Mouse (Mus musculus) cerebellum, adult 2 months (tissue): ENCODE data around the gene Stard13. TPM values are rescaled to one million over a fixed set of nuclear protein-coding genes. Genes with fewer than 3 reads are reported as not detected.

Experiments
- DNase-seq, 2 experiments: peaks; one replicate each; pipeline ENCODE4 v3.0.0; 2021
- H3K27ac ChIP-seq: fragments of 200-500 bp; 2 replicates; pipeline ENCODE4 v1.5.1; 2012; ENCODE audit warnings: low read length, control low read depth, inconsistent platforms; ENCODE audit not compliant: insufficient read depth
- H3K27me3 ChIP-seq: fragments of 200-500 bp; 2 replicates; pipeline ENCODE4 v1.6.1; 2012; ENCODE audit warnings: inconsistent platforms, mild to moderate bottlenecking, low read length, moderate library complexity; ENCODE audit not compliant: control insufficient read depth, insufficient read depth
- H3K4me1 ChIP-seq: fragments of 200-500 bp; 2 replicates; pipeline ENCODE4 v1.6.1; 2011; ENCODE audit warnings: low read length; ENCODE audit not compliant: control insufficient read depth, insufficient read depth
- H3K4me3 ChIP-seq: fragments of 200-500 bp; replicated peaks from 2 replicates; pipeline ENCODE3; 2011; ENCODE audit warnings: mild to moderate bottlenecking, low read depth, low read length, control low read depth; ENCODE audit not compliant: insufficient read depth
- CTCF ChIP-seq: fragments of 200-500 bp; IDR thresholded peaks from 2 replicates; pipeline ENCODE4 v1.5.1; 2011; ENCODE audit warnings: low read depth, mild to moderate bottlenecking, control low read depth, low read length, moderate library complexity, borderline replicate concordance; ENCODE audit not compliant: insufficient read depth
- POLR2A ChIP-seq: fragments of 200-500 bp; IDR thresholded peaks from 2 replicates; pipeline ENCODE4 v1.6.1; 2011; ENCODE audit warnings: low read length, control low read depth, borderline replicate concordance; ENCODE audit not compliant: insufficient read depth
- WGBS: fragments of 180-500 bp; shearing (Covaris S2); methylation state at CpG from one replicate; pipeline ENCODE4 v1.1.7; 2018; 5-methylcytosine and 5-hydroxymethylcytosine counted together
- polyA plus RNA-seq: library from polyadenylated mRNA; depleted of rRNA; stranded (reverse); fragments of >200 nt; gene quantifications from 2 replicates; pipeline ENCODE4 v1.2.3, GENCODE M21; 2012; rRNA removed

The Stard13 gene
- 9.8 and 10.6 TPM in 2 replicates for polyA plus RNA-seq

DNA sequence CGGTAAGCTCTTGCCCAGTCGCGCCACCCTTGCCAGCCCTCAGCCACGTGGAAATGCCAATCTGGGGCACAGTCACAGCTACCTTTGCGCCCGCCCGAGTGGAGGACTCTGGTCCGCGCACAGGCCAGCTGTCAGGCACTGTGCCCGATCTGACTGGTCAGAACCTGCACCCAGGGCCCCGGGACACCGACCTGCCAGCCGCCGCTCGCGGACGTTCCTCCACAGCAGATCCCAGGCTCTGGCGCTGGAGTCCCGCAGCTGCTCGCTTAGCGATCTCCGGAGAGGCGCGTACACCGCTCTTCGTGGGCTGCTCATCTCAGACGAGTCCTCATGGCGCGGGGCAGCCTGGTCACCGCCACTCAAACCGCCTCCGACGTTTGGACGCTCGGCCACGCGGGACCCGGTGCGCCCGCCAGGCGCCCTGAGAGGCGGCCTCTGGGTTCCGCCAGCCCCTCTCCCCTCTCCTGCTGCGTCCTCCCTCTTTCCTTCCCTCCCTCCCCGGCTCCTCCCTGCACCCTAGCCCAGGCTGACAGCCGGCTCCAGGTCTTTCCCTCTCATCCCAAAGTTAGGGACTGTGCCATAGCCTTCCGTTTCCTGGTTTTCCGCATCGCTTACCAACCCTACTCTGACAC lies at the start of gene Stard13:
Gene Stard13 (minus strand): TSS at position 437 of the 632 bp plus-strand sequence.
- peak; percentile 11 to 15 for DNase-seq
- H3K27ac ChIP-seq = no peak within 1 kb of the TSS; the same call in 1 of the 2 replicates

GRCm38 (mm10) chr5:151279531-151279930 lies 45.9 kb upstream of the Stard13 start:
- no peak for DNase-seq
- WGBS = 54% methylated on average over 7 of the region's 7 CpGs

More for the DNA sequence above, at the start of gene Stard13:
- under 1% methylated on average over 49 of the region's 49 CpGs for WGBS
- Histone ChIP-seq H3K4me1 (no peaks in the 10 kb centered on the region), H3K27me3 (no peaks in the 10 kb centered on the region), H3K4me3 (peak within 1 kb of the TSS; percentile 33)
- TF ChIP-seq POLR2A (no peak), CTCF (no peak)

GRCm38 (mm10) chr5:151277927-151278326 lies 44.3 kb upstream of the Stard13 start:
- WGBS = 88% methylated on average over 6 of the region's 6 CpGs
- H3K4me1 ChIP-seq = no peaks in the 10 kb centered on the region
- no peaks in the 10 kb centered on the region for H3K27me3 ChIP-seq
- H3K27ac ChIP-seq = no peak overlapping the region
- DNase-seq = no peak
- H3K4me3 ChIP-seq = no peak overlapping the region
- TF ChIP-seq POLR2A (no peak), CTCF (no peak)

More at GRCm38 (mm10) chr5:151279531-151279930, 45.9 kb upstream of the Stard13 start:
- no peak for TF ChIP-seq CTCF
- Histone ChIP-seq H3K27me3 (no peaks in the 10 kb centered on the region), H3K4me1 (no peaks in the 10 kb centered on the region), H3K4me3 (no peak overlapping the region), H3K27ac (no peak overlapping the region)

DNA sequence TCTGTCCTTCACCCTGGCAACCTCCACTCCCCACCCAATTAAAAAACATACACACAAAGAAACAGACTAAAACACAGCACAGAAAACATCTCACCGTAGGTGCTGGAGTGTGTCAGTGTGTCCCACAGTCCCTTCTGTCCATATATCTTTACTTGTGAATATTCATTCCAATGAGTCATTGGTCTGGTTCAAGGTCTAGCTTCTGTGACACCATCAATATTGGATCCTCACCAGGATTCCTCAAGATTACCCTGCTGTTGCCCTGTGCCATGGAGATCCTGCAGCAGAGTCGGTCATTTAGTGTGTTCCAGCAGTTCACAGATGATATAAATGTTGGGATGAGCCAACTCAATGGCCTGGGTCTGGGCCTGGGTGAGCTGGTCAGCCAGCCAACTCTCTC lies 42.4 kb upstream of the Stard13 start:
- no peak overlapping the region for H3K4me3 ChIP-seq
- H3K27me3 ChIP-seq = no peaks in the 10 kb centered on the region
- no peak overlapping the region for H3K27ac ChIP-seq
- 87% methylated on average over 2 of the region's 2 CpGs for WGBS
- H3K4me1 ChIP-seq = no peaks in the 10 kb centered on the region
- TF ChIP-seq POLR2A = no peak
- no peak for TF ChIP-seq CTCF
- no peak for DNase-seq

GRCm38 (mm10) chr5:151274265-151274664 lies 40.6 kb upstream of the Stard13 start:
- H3K27ac ChIP-seq = no peak overlapping the region
- DNase-seq = no peak
- 77% methylated on average over 6 of the region's 6 CpGs for WGBS
- no peaks in the 10 kb centered on the region for H3K4me1 ChIP-seq
- no peak for TF ChIP-seq CTCF
- no peak for TF ChIP-seq POLR2A
- no peaks in the 10 kb centered on the region for H3K27me3 ChIP-seq
- H3K4me3 ChIP-seq = no peak overlapping the region

- H3K27me3 ChIP-seq = no peaks in the 10 kb centered on the region
- no peak for TF ChIP-seq POLR2A
- TF ChIP-seq CTCF = no peak
- 94% methylated on average over 5 of the region's 5 CpGs for WGBS
- no peak overlapping the region for H3K27ac ChIP-seq
- no peaks in the 10 kb centered on the region for H3K4me1 ChIP-seq
- H3K4me3 ChIP-seq = no peak overlapping the region
- no peak for DNase-seq
Observed at GRCm38 (mm10) chr5:151270815-151271214, 37.2 kb upstream of the Stard13 start.

DNA sequence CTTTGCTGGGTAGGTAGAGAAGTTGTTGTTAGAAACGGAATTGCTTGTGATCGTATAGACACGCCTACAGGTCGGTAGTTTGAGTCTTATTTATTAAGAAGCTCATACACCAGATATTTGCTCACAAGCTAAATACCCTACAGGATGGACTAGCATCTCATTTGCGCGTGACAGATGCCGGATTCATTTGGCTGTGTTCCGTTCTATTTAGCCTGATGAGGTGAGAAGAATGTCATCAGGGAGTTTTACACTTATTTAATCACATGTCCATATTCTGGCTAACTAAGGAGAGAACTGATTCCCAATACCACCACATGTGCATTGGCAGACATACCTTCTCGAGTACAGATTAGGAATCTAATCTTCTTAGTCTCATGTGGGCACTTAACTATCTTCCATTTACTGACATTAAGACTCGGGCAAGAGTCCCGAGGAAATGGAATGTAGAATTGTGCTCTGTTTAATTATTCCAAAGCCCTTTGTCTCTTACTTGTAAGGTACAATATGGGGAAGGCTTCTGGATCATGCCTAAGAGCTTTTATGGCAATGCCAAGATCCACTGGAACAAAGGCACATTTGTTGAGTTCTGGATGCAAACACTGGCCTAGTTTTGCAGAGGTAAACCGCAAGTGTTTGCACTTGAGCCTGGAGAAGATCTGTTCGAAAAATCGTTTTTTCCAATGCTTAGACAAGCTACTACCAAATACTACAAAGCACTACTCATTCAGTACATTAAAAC lies 33.4 kb upstream of the Stard13 start:
- WGBS = 57% methylated on average over 14 of the region's 14 CpGs
- no peak for TF ChIP-seq CTCF
- TF ChIP-seq POLR2A = no peak
- no peak for DNase-seq

DNA sequence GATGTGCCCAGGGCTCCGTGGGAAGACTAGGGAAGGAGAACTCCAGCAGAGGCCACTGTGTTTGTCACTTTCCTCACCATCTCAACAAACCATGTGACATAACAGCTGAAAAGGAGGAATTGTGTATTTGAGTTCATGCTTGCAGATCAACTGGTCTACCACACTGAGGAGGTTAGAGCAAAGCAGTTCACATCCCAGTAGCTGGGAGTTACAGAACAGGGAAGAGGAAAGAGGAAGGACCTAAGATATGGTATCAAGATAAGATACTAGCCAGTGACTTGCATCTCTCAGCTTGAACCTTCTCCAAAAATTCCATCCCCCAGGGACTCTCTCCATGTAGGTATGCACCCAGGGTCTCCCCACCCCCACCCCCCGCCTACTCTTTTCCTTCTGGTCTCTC lies 27.9 kb upstream of the Stard13 start:
- WGBS = 83% methylated on average over 2 of the region's 2 CpGs
- no peak for TF ChIP-seq POLR2A
- TF ChIP-seq CTCF = no peak
- Histone ChIP-seq H3K4me3 (no peak overlapping the region), H3K27ac (no peak overlapping the region), H3K4me1 (no peaks in the 10 kb centered on the region), H3K27me3 (no peaks in the 10 kb centered on the region)
- DNase-seq = no peak

More for the DNA sequence above, 33.4 kb upstream of the Stard13 start:
- H3K27ac ChIP-seq = no peak overlapping the region
- no peaks in the 10 kb centered on the region for H3K4me1 ChIP-seq
- no peaks in the 10 kb centered on the region for H3K27me3 ChIP-seq
- no peak overlapping the region for H3K4me3 ChIP-seq
